In the genomic region with DNA sequence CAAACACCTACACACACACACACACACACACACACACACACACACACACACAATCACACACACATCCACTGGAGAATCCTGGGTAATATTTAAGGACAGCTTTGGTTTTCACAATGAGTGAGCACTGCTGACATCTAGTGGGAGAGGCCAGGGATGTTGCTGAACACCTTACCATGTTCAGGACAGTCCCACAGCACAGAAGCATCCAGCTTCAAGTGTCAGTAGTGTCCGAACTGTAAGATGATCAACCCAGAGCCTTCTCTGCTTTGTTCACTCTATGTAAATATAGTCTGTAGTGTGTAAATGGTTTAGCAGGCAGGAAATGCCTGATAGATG, we compare ENCODE assay signal across 8 mouse cellular contexts.
A peak's percentile ranks its signal among the peaks of the same experiment; 100 is the strongest.
DNase-seq lines count a peak whose midpoint lies in the region; ATAC-seq and TF ChIP-seq lines count a peak whose summit lies in the region.

No protein-coding gene starts in this region.

- WGBS in forebrain, embryonic 15.5 days: 57% methylated on average over 1 of the region's 1 CpGs
- whole genome bisulfite sequencing in kidney, postnatal 0 days: 39% methylated on average over 1 of the region's 1 CpGs
- 70% methylated on average over 1 of the region's 1 CpGs for WGBS in thymus, adult 2 months

- 0 out of 2 replicates have a peak, but pooled peaks cover 6% of the 10 kb centered on the region for H3K27me3 ChIP-seq in forebrain, embryonic 15.5 days
- H3K27me3 ChIP-seq in kidney, postnatal 0 days (ENCODE audit: insufficient read depth, low read length): no peaks in the 10 kb centered on the region
- H3K27me3 ChIP-seq in thymus, adult 2 months (ENCODE audit: control insufficient read depth, insufficient read depth, low read length): no peaks in the 10 kb centered on the region

- ATAC-seq in forebrain, embryonic 15.5 days (replicated peaks): peak; percentile 81
- no peak; the same call in 1 of the 2 replicates for ATAC-seq in kidney, postnatal 0 days (replicated peaks; ENCODE audit: low FRiP score, low read depth)

- TF ChIP-seq POLR2A in thymus, adult 2 months (IDR thresholded peaks at IDR 0.05; ENCODE audit: control insufficient read depth, extremely low read depth, insufficient read depth, low read length, poor library complexity): no peak

- peak; percentile 2 to 16 for DNase-seq in kidney, adult 8-10 months
- DNase-seq in kidney, adult 18-20 months: no peak
- peak; percentile 25 for DNase-seq in MN1 (ENCODE audit: low spot score)
- peak; percentile 38 for DNase-seq in kidney, postnatal 0 days (ENCODE audit: low spot score)
- DNase-seq in right cerebral cortex, postnatal 25 days: peak; percentile 28
- no peak for DNase-seq in spleen, adult 12 weeks (ENCODE audit: low spot score)
- DNase-seq in thymus, adult 2 months: no peak

- H3K9ac ChIP-seq in forebrain, embryonic 15.5 days (replicated peaks): no peak overlapping the region
- H3K9ac ChIP-seq in kidney, postnatal 0 days (ENCODE audit: low read depth, low read length): no peak overlapping the region

- no peak overlapping the region for H3K4me3 ChIP-seq in forebrain, embryonic 15.5 days
- H3K4me3 ChIP-seq in kidney, postnatal 0 days (replicated peaks; ENCODE audit: low read depth, low read length): no peak overlapping the region
- H3K4me3 ChIP-seq in thymus, adult 2 months (ENCODE audit: control insufficient read depth, insufficient read depth, low read length): no peak overlapping the region

- no peaks in the 10 kb centered on the region for H3K9me3 ChIP-seq in forebrain, embryonic 15.5 days
- no peaks in the 10 kb centered on the region for H3K9me3 ChIP-seq in kidney, postnatal 0 days (replicated peaks; ENCODE audit: low read length)

- no peak overlapping the region for H3K27ac ChIP-seq in forebrain, embryonic 15.5 days (replicated peaks)
- no peak overlapping the region for H3K27ac ChIP-seq in kidney, postnatal 0 days
- H3K27ac ChIP-seq in thymus, adult 2 months (ENCODE audit: control insufficient read depth, insufficient read depth, low read length): no peak overlapping the region

- H3K4me2 ChIP-seq in forebrain, embryonic 15.5 days (replicated peaks): no peak overlapping the region
- no peak overlapping the region for H3K4me2 ChIP-seq in kidney, postnatal 0 days (ENCODE audit: low read length)

- H3K4me1 ChIP-seq in forebrain, embryonic 15.5 days: peaks cover 11% of the 10 kb centered on the region
- H3K4me1 ChIP-seq in kidney, postnatal 0 days (replicated peaks; ENCODE audit: insufficient read depth, low read length): no peaks in the 10 kb centered on the region
- H3K4me1 ChIP-seq in thymus, adult 2 months (replicated peaks; ENCODE audit: control insufficient read depth, insufficient read depth, low read length): no peaks in the 10 kb centered on the region

- TF ChIP-seq CTCF in kidney, postnatal 0 days (IDR thresholded peaks at IDR 0.05; ENCODE audit: low read depth): peak; percentile 66
- no peak for TF ChIP-seq CTCF in thymus, adult 2 months (IDR thresholded peaks at IDR 0.05; ENCODE audit: borderline replicate concordance, control insufficient read depth, extremely low read depth, insufficient read depth, low read length, poor library complexity)

- H3K36me3 ChIP-seq in forebrain, embryonic 15.5 days: no peaks in the 10 kb centered on the region
- H3K36me3 ChIP-seq in kidney, postnatal 0 days (ENCODE audit: insufficient read depth, low read length): no peaks in the 10 kb centered on the region
- no peaks in the 10 kb centered on the region for H3K36me3 ChIP-seq in thymus, adult 2 months (ENCODE audit: control insufficient read depth, insufficient read depth, low read length)

Comparison
In these comparisons a context has a peak if more than half of its experiments do, and no peak if none do; other contexts are left out.
1. DNase-seq: peak in kidney, adult 8-10 months (2 of 2), MN1 (single experiment), kidney, postnatal 0 days (single experiment) and right cerebral cortex, postnatal 25 days (single experiment); none in kidney, adult 18-20 months (single experiment), spleen, adult 12 weeks (single experiment) and thymus, adult 2 months (single experiment).